Mouse (Mus musculus) G1E (cell line): Measurements from ENCODE around the gene Rps6kc1. TPM values are rescaled to one million over a fixed set of nuclear protein-coding genes. Genes with fewer than 3 reads are reported as not detected.
"Not testable (repeated sequence)": the region's sequence is repeated elsewhere in the genome, so short reads cannot be mapped to it uniquely, and the experiment has no call there.

Source experiments
- ATAC-seq: 2 replicates; pipeline ENCODE4 v1.8.0; 2016; ENCODE audit warnings: mild to moderate bottlenecking; ENCODE audit not compliant: insufficient number of reproducible peaks, poor library complexity, low FRiP score, severe bottlenecking; ENCODE audit errors: extremely low read depth
- DNase-seq: peaks from one replicate; pipeline ENCODE4 v3.0.0; 2012; ENCODE audit warnings: low spot score
- H3K27me3 ChIP-seq: 2 replicates; pipeline ENCODE4 v1.6.1; 2012; ENCODE audit warnings: mild to moderate bottlenecking, low read length, inconsistent platforms; ENCODE audit not compliant: insufficient read depth
- H3K36me3 ChIP-seq: replicated peaks from 2 replicates; pipeline ENCODE3; 2012; ENCODE audit warnings: mild to moderate bottlenecking, inconsistent platforms
- H3K4me1 ChIP-seq: 2 replicates; pipeline ENCODE4 v1.6.1; 2012; ENCODE audit warnings: low read depth, low read length, inconsistent platforms, mixed read lengths; ENCODE audit not compliant: insufficient read depth
- H3K4me3 ChIP-seq: 2 replicates; pipeline ENCODE4 v1.5.1; 2012; ENCODE audit warnings: low read depth, mild to moderate bottlenecking, inconsistent platforms, low read length, moderate library complexity, mixed read lengths
- H3K9me3 ChIP-seq: replicated peaks from 2 replicates; pipeline ENCODE4 v1.6.1; 2012; ENCODE audit warnings: inconsistent platforms
- CTCF ChIP-seq: IDR thresholded peaks from 2 replicates; pipeline ENCODE4 v1.5.1; 2012; ENCODE audit warnings: low read depth, low read length, inconsistent platforms, mixed read lengths
- GATA1 ChIP-seq: IDR thresholded peaks from 2 replicates; pipeline ENCODE4 v1.6.1; 2012; ENCODE audit warnings: borderline replicate concordance, low read length, inconsistent platforms, mixed read lengths
- GATA2 ChIP-seq: IDR thresholded peaks from 2 replicates; pipeline ENCODE4 v1.6.1; 2012; ENCODE audit warnings: low read depth, low read length, inconsistent platforms, borderline replicate concordance
- POLR2AphosphoS5 ChIP-seq: IDR thresholded peaks from 2 replicates; pipeline ENCODE4 v1.6.1; 2012; ENCODE audit warnings: low read depth, low read length, inconsistent platforms; ENCODE audit not compliant: insufficient replicate concordance
- TAL1 ChIP-seq: conservative IDR thresholded peaks from 2 replicates; pipeline ENCODE4 v1.6.1; 2012; ENCODE audit warnings: low read depth, low read length, inconsistent platforms, mixed read lengths
- polyA plus RNA-seq: library from polyadenylated mRNA; stranded (reverse); fragments of >175 nt; gene quantifications from 2 replicates; pipeline ENCODE4 v1.2.3, GENCODE M21; 2012
- total RNA-seq, 2 experiments: library from RNA; stranded (forward) in 1 of 2; stranded (reverse) in 1 of 2; fragments of 200-1000 nt in 1 of 2; fragments of >200 nt in 1 of 2; fragmentation: Nextera tagmentation in 1 of 2; gene quantifications; 2 replicates each; pipeline ENCODE4 v1.2.3; 2014 to 2017

Gene Rps6kc1
- total and polyA plus RNA-seq, 3 experiments = 15.2 to 31.4 (median 16.5) TPM

- ATAC-seq = no peak
- Histone ChIP-seq H3K36me3 (peaks cover 14% of the 10 kb centered on the region), H3K4me3 (peak overlapping the region; percentile 46; the same call in 1 of the 2 replicates), H3K4me1 (peaks cover 19% of the 10 kb centered on the region), H3K9me3 (no peaks in the 10 kb centered on the region), H3K27me3 (peaks cover 9% of the 10 kb centered on the region)
- no peak for DNase-seq
- no peak for TF ChIP-seq POLR2AphosphoS5
- TF ChIP-seq GATA1 = no peak
- TF ChIP-seq TAL1 = no peak
- no peak for TF ChIP-seq GATA2
- TF ChIP-seq CTCF = no peak
Measured at GRCm38 (mm10) chr1:190927311-190927710, 15.7 kb upstream of the Rps6kc1 start.

GRCm38 (mm10) chr1:190924812-190925211 is 13.2 kb upstream of the Rps6kc1 start, which contains the start of gene Angel2:
TSS of gene Angel2 (plus strand) at chr1:190925112.
- not testable (repeated sequence) for H3K9me3 ChIP-seq, ATAC-seq, H3K4me3 ChIP-seq, DNase-seq, H3K36me3 ChIP-seq
- Histone ChIP-seq H3K4me1 (peaks cover 18% of the 10 kb centered on the region), H3K27me3 (peaks cover 22% of the 10 kb centered on the region)

GRCm38 (mm10) chr1:190919725-190920469 is 8.3 kb upstream of the Rps6kc1 start:
- H3K4me3 ChIP-seq = no peak overlapping the region
- H3K4me1 ChIP-seq = peaks cover 14% of the 10 kb centered on the region
- TF ChIP-seq GATA2 (no peak), GATA1 (no peak), CTCF (no peak), TAL1 (no peak), POLR2AphosphoS5 (no peak)
- no peak for ATAC-seq
- H3K36me3 ChIP-seq = no peaks in the 10 kb centered on the region
- H3K9me3 ChIP-seq = no peaks in the 10 kb centered on the region
- no peak for DNase-seq
- peaks cover 23% of the 10 kb centered on the region for H3K27me3 ChIP-seq

- ATAC-seq (no peak), DNase-seq (no peak)
- TF ChIP-seq GATA1 = no peak
- no peak for TF ChIP-seq TAL1
- no peak for TF ChIP-seq POLR2AphosphoS5
- no peak for TF ChIP-seq GATA2
- TF ChIP-seq CTCF = no peak
- Histone ChIP-seq H3K27me3 (peaks cover 23% of the 10 kb centered on the region), H3K9me3 (no peaks in the 10 kb centered on the region), H3K36me3 (no peaks in the 10 kb centered on the region), H3K4me3 (no peak overlapping the region), H3K4me1 (peaks cover 14% of the 10 kb centered on the region)
Measured at GRCm38 (mm10) chr1:190918938-190919337, 7.4 kb upstream of the Rps6kc1 start.

GRCm38 (mm10) chr1:190912623-190913022 is 1.1 kb upstream of the Rps6kc1 start:
- peaks cover 12% of the 10 kb centered on the region for H3K36me3 ChIP-seq
- no peaks in the 10 kb centered on the region for H3K27me3 ChIP-seq
- no peak for DNase-seq
- TF ChIP-seq TAL1 = no peak
- no peak for TF ChIP-seq POLR2AphosphoS5
- TF ChIP-seq GATA2 = no peak
- no peak for TF ChIP-seq GATA1
- no peak for TF ChIP-seq CTCF
- no peak for ATAC-seq
- peaks cover 37% of the 10 kb centered on the region for H3K4me1 ChIP-seq
- no peaks in the 10 kb centered on the region for H3K9me3 ChIP-seq
- no peak overlapping the region for H3K4me3 ChIP-seq

- no peak for ATAC-seq
Measured at GRCm38 (mm10) chr1:190910836-190911235, 734 bp downstream of the Rps6kc1 start.

GRCm38 (mm10) chr1:190904714-190905113 is 6.9 kb downstream of the Rps6kc1 start:
- peaks cover 61% of the 10 kb centered on the region for H3K36me3 ChIP-seq
- DNase-seq = no peak

More at GRCm38 (mm10) chr1:190910836-190911235, 734 bp downstream of the Rps6kc1 start:
- Histone ChIP-seq H3K27me3 (no peaks in the 10 kb centered on the region), H3K4me3 (peak overlapping the region; percentile 97), H3K4me1 (peaks cover 34% of the 10 kb centered on the region), H3K9me3 (no peaks in the 10 kb centered on the region), H3K36me3 (peaks cover 17% of the 10 kb centered on the region)
- TF ChIP-seq TAL1 (no peak), POLR2AphosphoS5 (no peak)
- DNase-seq = no peak

More at GRCm38 (mm10) chr1:190904714-190905113, 6.9 kb downstream of the Rps6kc1 start:
- TF ChIP-seq CTCF (no peak), POLR2AphosphoS5 (no peak), TAL1 (no peak), GATA1 (no peak), GATA2 (no peak)
- peaks cover 4% of the 10 kb centered on the region; the same call in 1 of the 2 replicates for H3K4me1 ChIP-seq
- no peak for ATAC-seq
- H3K4me3 ChIP-seq = no peak overlapping the region
- no peaks in the 10 kb centered on the region for H3K27me3 ChIP-seq
- no peaks in the 10 kb centered on the region; the same call in 1 of the 2 replicates for H3K9me3 ChIP-seq
